Mouse (Mus musculus) lung, postnatal 0 days (tissue): ENCODE data around the gene Gmppb. TPM values are rescaled to one million over a fixed set of nuclear protein-coding genes. Genes with fewer than 3 reads are reported as not detected.

Source experiments
- ATAC-seq: fragments of 200-750 bp; cut with Nextera tagmentation; 2 replicates; pipeline ENCODE4 v1.8.0; 2017; ENCODE audit warnings: moderate library complexity
- DNase-seq: peaks from one replicate; pipeline ENCODE4 v3.0.0-alpha.2; 2016; ENCODE audit warnings: low spot score
- H3K27ac ChIP-seq: fragments of 300-500 bp; sonication (generic); 2 replicates; pipeline ENCODE4 v1.5.1; 2014; ENCODE audit warnings: antibody characterized with exemption, mild to moderate bottlenecking, low read length, mixed read lengths
- H3K27me3 ChIP-seq: fragments of 300-500 bp; sonication (generic); replicated peaks from 2 replicates; pipeline ENCODE4 v1.6.1; 2014; ENCODE audit warnings: low read length, mixed read lengths; ENCODE audit not compliant: insufficient read depth
- H3K36me3 ChIP-seq: fragments of 300-500 bp; sonication (generic); 2 replicates; pipeline ENCODE4 v1.6.1; 2014; ENCODE audit warnings: low read length, mixed read lengths; ENCODE audit not compliant: insufficient read depth
- H3K4me1 ChIP-seq: fragments of 300-500 bp; sonication (generic); 2 replicates; pipeline ENCODE4 v1.6.1; 2014; ENCODE audit warnings: antibody characterized with exemption, low read depth, low read length, mixed read lengths; ENCODE audit not compliant: insufficient read depth
- H3K4me2 ChIP-seq: fragments of 300-500 bp; sonication (generic); replicated peaks from 2 replicates; pipeline ENCODE4 v1.6.1; 2014; ENCODE audit warnings: low read depth, mild to moderate bottlenecking, low read length, moderate library complexity, mixed read lengths
- H3K4me3 ChIP-seq: fragments of 300-500 bp; sonication (generic); 2 replicates; pipeline ENCODE4 v1.5.1; 2014; ENCODE audit warnings: low read depth, low read length
- H3K9ac ChIP-seq: fragments of 300-500 bp; sonication (generic); replicated peaks from 2 replicates; pipeline ENCODE4 v1.6.1; 2014; ENCODE audit warnings: low read depth, mild to moderate bottlenecking
- H3K9me3 ChIP-seq: fragments of 300-500 bp; sonication (generic); 2 replicates; pipeline ENCODE4 v1.6.1; 2016; ENCODE audit warnings: low read length, mixed read lengths
- CTCF ChIP-seq: IDR thresholded peaks from 2 replicates; pipeline ENCODE4 v1.5.1; 2016; ENCODE audit warnings: antibody characterized with exemption, mild to moderate bottlenecking
- EP300 ChIP-seq: IDR thresholded peaks from 2 replicates; pipeline ENCODE4 v1.6.1; 2016; ENCODE audit warnings: antibody characterized with exemption, mild to moderate bottlenecking, control low read depth
- WGBS: fragments of 180-500 bp; shearing (Covaris S2); extraction: QIAGEN DNeasy Blood & Tissue Kit; methylation state at CpG from one replicate; pipeline ENCODE4 v1.1.7; 2014; 5-methylcytosine and 5-hydroxymethylcytosine counted together
- polyA plus RNA-seq: library from polyadenylated mRNA; unstranded; fragments of >200 nt; fragmentation: Nextera tagmentation; extraction: Ambion mirVana; gene quantifications from 2 replicates; pipeline ENCODE4 v1.2.1, GENCODE M21; 2015

Gmppb gene
- polyA plus RNA-seq = 25.5 and 26.5 TPM in 2 replicates

- peak within 1 kb of the TSS; percentile 90 for H3K4me2 ChIP-seq
- H3K27me3 ChIP-seq = no peaks in the 10 kb centered on the region
- peaks cover 14% of the 10 kb centered on the region for H3K36me3 ChIP-seq
- H3K4me1 ChIP-seq = peaks cover 7% of the 10 kb centered on the region; the same call in 1 of the 2 replicates
- peak within 1 kb of the TSS; percentile 79 for H3K27ac ChIP-seq
- TF ChIP-seq EP300 (no peak), CTCF (no peak)
- peak; percentile 96 for ATAC-seq
- no peaks in the 10 kb centered on the region for H3K9me3 ChIP-seq
- 3% methylated on average over 28 of the region's 39 CpGs for WGBS
- DNase-seq = peak; percentile 100
- peak within 1 kb of the TSS; percentile 65 for H3K4me3 ChIP-seq
- H3K9ac ChIP-seq = peak within 1 kb of the TSS; percentile 76
These were observed at the start of gene Gmppb for GRCm38 (mm10) chr9:108049016-108049455. Gmppb (plus strand) TSS chr9:108049242.

- Histone ChIP-seq H3K4me2 (peak within 1 kb of the TSS; percentile 75), H3K9me3 (no peaks in the 10 kb centered on the region), H3K27ac (peak within 1 kb of the TSS; percentile 97), H3K9ac (peak within 1 kb of the TSS; percentile 100), H3K4me1 (peaks cover 9% of the 10 kb centered on the region), H3K36me3 (no peaks in the 10 kb centered on the region), H3K27me3 (no peaks in the 10 kb centered on the region), H3K4me3 (peak within 1 kb of the TSS; percentile 91)
- ATAC-seq = peak; percentile 99
- under 1% methylated on average over 48 of the region's 51 CpGs for WGBS
- DNase-seq = peak; percentile 100
- TF ChIP-seq CTCF = no peak
- no peak for TF ChIP-seq EP300
These were observed 46.9 kb upstream of the Gmppb start, which contains the start of gene Ip6k1 for GRCm38 (mm10) chr9:108001922-108002770. Ip6k1 (plus strand) TSS chr9:108002501.

GRCm38 (mm10) chr9:108002778-108003530 lies 46.1 kb upstream of the Gmppb start:
- Histone ChIP-seq H3K9ac (peak overlapping the region; percentile 100), H3K36me3 (no peaks in the 10 kb centered on the region), H3K27me3 (no peaks in the 10 kb centered on the region), H3K4me1 (peaks cover 9% of the 10 kb centered on the region), H3K4me2 (peak overlapping the region; percentile 75), H3K9me3 (no peaks in the 10 kb centered on the region), H3K4me3 (peak overlapping the region; percentile 91), H3K27ac (peak overlapping the region; percentile 97)
- no peak for TF ChIP-seq EP300
- TF ChIP-seq CTCF = no peak
- under 1% methylated on average over 47 of the region's 50 CpGs for WGBS
- DNase-seq (peak; percentile 52), ATAC-seq (peak; percentile 32)

GRCm38 (mm10) chr9:108003531-108003890 lies 45.5 kb upstream of the Gmppb start:
- DNase-seq (peak; percentile 37), ATAC-seq (no peak)
- TF ChIP-seq CTCF (no peak), EP300 (no peak)
- Histone ChIP-seq H3K4me1 (peaks cover 9% of the 10 kb centered on the region), H3K27me3 (no peaks in the 10 kb centered on the region), H3K9me3 (no peaks in the 10 kb centered on the region), H3K4me3 (peak overlapping the region; percentile 91), H3K9ac (peak overlapping the region; percentile 100), H3K36me3 (no peaks in the 10 kb centered on the region), H3K4me2 (peak overlapping the region; percentile 75), H3K27ac (peak overlapping the region; percentile 97)
- 18% methylated on average over 8 of the region's 8 CpGs for WGBS

- no peaks in the 10 kb centered on the region for H3K27me3 ChIP-seq
- H3K27ac ChIP-seq = no peak overlapping the region
- WGBS = 60% methylated on average over 5 of the region's 5 CpGs
- no peak overlapping the region for H3K4me3 ChIP-seq
- ATAC-seq = no peak
- no peaks in the 10 kb centered on the region for H3K36me3 ChIP-seq
- H3K4me2 ChIP-seq = no peak overlapping the region
- peaks cover 6% of the 10 kb centered on the region for H3K4me1 ChIP-seq
- no peaks in the 10 kb centered on the region for H3K9me3 ChIP-seq
- H3K9ac ChIP-seq = no peak overlapping the region
- no peak for DNase-seq
- TF ChIP-seq EP300 (no peak), CTCF (no peak)
These were observed 41.0 kb upstream of the Gmppb start for GRCm38 (mm10) chr9:108008041-108008440.

GRCm38 (mm10) chr9:108010385-108010784 lies 38.7 kb upstream of the Gmppb start:
- H3K27ac ChIP-seq = no peak overlapping the region

More at GRCm38 (mm10) chr9:108010385-108010784, 38.7 kb upstream of the Gmppb start:
- Histone ChIP-seq H3K4me1 (no peaks in the 10 kb centered on the region; the same call in 1 of the 2 replicates), H3K27me3 (no peaks in the 10 kb centered on the region), H3K9me3 (no peaks in the 10 kb centered on the region), H3K4me3 (no peak overlapping the region), H3K36me3 (no peaks in the 10 kb centered on the region), H3K9ac (no peak overlapping the region), H3K4me2 (no peak overlapping the region)
- ATAC-seq (no peak), DNase-seq (no peak)
- TF ChIP-seq CTCF = no peak
- no peak for TF ChIP-seq EP300
